ENCODE assay signal across 10 mouse cellular contexts in genomic region chr11:22677337-22677736, GRCm38 (mm10).
DNase-seq lines count a peak whose midpoint lies in the region; ATAC-seq and TF ChIP-seq lines count a peak whose summit lies in the region.
"Had no signal": no experiment of that assay in that cellular context is flagged by ENCODE, and none has a peak within 500 bp of the region (broad histone marks: within the 10 kb centered on the region; RNA-seq: fewer than 3 reads in every experiment).

No protein-coding gene starts in this region.

- TF ChIP-seq POLR2A in bone marrow, adult 2 months (IDR thresholded peaks at IDR 0.05; ENCODE audit: borderline replicate concordance, control insufficient read depth, low read depth, low read length): no peak

- WGBS in bone marrow, adult 2 months: 45% methylated on average over 2 of the region's 2 CpGs
- WGBS in lung, embryonic 14.5 days: 38% methylated on average over 2 of the region's 2 CpGs

- DNase-seq in urinary bladder, postnatal 14 days (ENCODE audit: low spot score): peak; percentile 50
- DNase-seq in urinary bladder, postnatal 4 days (ENCODE audit: low spot score in 2 of 2): no peak
- DNase-seq in lung, embryonic 14.5 days: peak; percentile 35
- peak; percentile 74 for DNase-seq in thymus, postnatal 4 days
- no peak for DNase-seq in right cerebral cortex, postnatal 36 days (ENCODE audit: low spot score in 2 of 2)
- no peak for DNase-seq in cerebellum, postnatal 36 days

- H3K4me1 ChIP-seq in bone marrow, adult 2 months (ENCODE audit: control insufficient read depth, insufficient read depth, low read length): no peaks in the 10 kb centered on the region; the same call in 1 of the 2 replicates
- H3K4me1 ChIP-seq in lung, embryonic 14.5 days (ENCODE audit: insufficient read depth): no peaks in the 10 kb centered on the region
- H3K4me1 ChIP-seq: embryonic facial prominence, embryonic 12.5 days; liver, embryonic 15.5 days; stomach, embryonic 15.5 days had no signal

- no peaks in the 10 kb centered on the region for H3K36me3 ChIP-seq in lung, embryonic 14.5 days (ENCODE audit: insufficient read depth)
- H3K36me3 ChIP-seq: embryonic facial prominence, embryonic 12.5 days; liver, embryonic 15.5 days; stomach, embryonic 15.5 days had no signal

- H3K9ac ChIP-seq in lung, embryonic 14.5 days: no peak overlapping the region
- H3K9ac ChIP-seq: embryonic facial prominence, embryonic 12.5 days; liver, embryonic 15.5 days; stomach, embryonic 15.5 days had no signal

- no peaks in the 10 kb centered on the region for H3K27me3 ChIP-seq in lung, embryonic 14.5 days (ENCODE audit: insufficient read depth, low read length)
- H3K27me3 ChIP-seq: embryonic facial prominence, embryonic 12.5 days; liver, embryonic 15.5 days; stomach, embryonic 15.5 days had no signal

- ATAC-seq in lung, embryonic 14.5 days (ENCODE audit: insufficient read depth): no peak

- TF ChIP-seq CTCF in bone marrow, adult 2 months (IDR thresholded peaks at IDR 0.05; ENCODE audit: control insufficient read depth, insufficient read depth, low read length): peak; percentile 72
- peak; percentile 50 for TF ChIP-seq CTCF in lung, embryonic 14.5 days (IDR thresholded peaks at IDR 0.05; ENCODE audit: low read depth)

- H3K4me2 ChIP-seq in lung, embryonic 14.5 days: no peak overlapping the region
- H3K4me2 ChIP-seq: embryonic facial prominence, embryonic 12.5 days; liver, embryonic 15.5 days; stomach, embryonic 15.5 days had no signal

- no peaks in the 10 kb centered on the region for H3K9me3 ChIP-seq in lung, embryonic 14.5 days (ENCODE audit: low read depth, low read length)
- H3K9me3 ChIP-seq: embryonic facial prominence, embryonic 12.5 days; liver, embryonic 15.5 days; stomach, embryonic 15.5 days had no signal

- no peak overlapping the region for H3K4me3 ChIP-seq in bone marrow, adult 2 months (replicated peaks; ENCODE audit: control insufficient read depth, low read depth, low read length)
- no peak overlapping the region for H3K4me3 ChIP-seq in lung, embryonic 14.5 days (ENCODE audit: low read depth, low read length)
- H3K4me3 ChIP-seq: embryonic facial prominence, embryonic 12.5 days; liver, embryonic 15.5 days; stomach, embryonic 15.5 days had no signal

- no peak overlapping the region for H3K27ac ChIP-seq in bone marrow, adult 2 months (ENCODE audit: control insufficient read depth, insufficient read depth, low read depth, low read length, poor library complexity)
- no peak overlapping the region for H3K27ac ChIP-seq in lung, embryonic 14.5 days (ENCODE audit: low read depth)
- H3K27ac ChIP-seq: embryonic facial prominence, embryonic 12.5 days; liver, embryonic 15.5 days; stomach, embryonic 15.5 days had no signal

Comparison
In these comparisons a context has a peak if more than half of its experiments do, and no peak if none do; other contexts are left out.
1. DNase-seq: peak in urinary bladder, postnatal 14 days (single experiment), lung, embryonic 14.5 days (single experiment) and thymus, postnatal 4 days (single experiment); none in urinary bladder, postnatal 4 days (0 of 2), right cerebral cortex, postnatal 36 days (0 of 2) and cerebellum, postnatal 36 days (0 of 2).